Mouse (Mus musculus): ENCODE data around the gene Mtfp1. TPM values are rescaled to one million over a fixed set of nuclear protein-coding genes. Genes with fewer than 3 reads are reported as not detected.
"Not testable (repeated sequence)": the region's sequence is repeated elsewhere in the genome, so short reads cannot be mapped to it uniquely, and the experiment has no call there.

The Mtfp1 gene
- polyA plus RNA-seq, 1 experiment from 2014 or later = 21.1 TPM

DNA sequence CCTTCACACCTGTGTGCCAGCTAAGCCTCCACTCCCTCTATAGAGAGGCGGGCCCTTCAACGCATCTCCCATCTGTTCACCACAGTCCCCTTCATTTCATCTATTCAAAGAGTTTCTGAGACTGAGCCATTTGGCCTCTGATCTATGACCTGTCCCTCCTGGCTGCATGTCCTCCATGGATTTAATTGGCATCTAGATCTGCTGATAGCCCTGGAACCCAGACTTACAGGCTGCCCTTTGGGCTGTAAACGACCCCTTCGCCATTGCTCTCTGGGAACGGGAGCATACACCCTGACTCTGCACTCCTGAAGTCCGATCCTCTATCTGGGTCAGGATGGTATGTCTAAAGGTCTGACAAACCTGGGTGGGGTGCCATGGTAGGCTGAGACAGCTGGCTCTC lies 17.6 kb upstream of the Mtfp1 start:
- H3K4me3 ChIP-seq (ENCODE audit: low read depth, low read length) = no peak overlapping the region
- WGBS = 68% methylated on average over 6 of the region's 6 CpGs
- 0 out of 2 replicates have a peak, but pooled peaks cover 5% of the 10 kb centered on the region for H3K4me1 ChIP-seq (replicated peaks; ENCODE audit: control insufficient read depth, insufficient read depth, low read length)
- no peak for ATAC-seq
- H3K27ac ChIP-seq (ENCODE audit: low read depth, low read length) = no peak overlapping the region
- no peaks in the 10 kb centered on the region for H3K9me3 ChIP-seq (ENCODE audit: control insufficient read depth)
- H3K4me2 ChIP-seq (replicated peaks; ENCODE audit: low read depth) = no peak overlapping the region
- no peaks in the 10 kb centered on the region for H3K27me3 ChIP-seq (replicated peaks; ENCODE audit: control insufficient read depth, insufficient read depth, low read length)
- TF ChIP-seq CTCF (IDR thresholded peaks at IDR 0.05; ENCODE audit: low read depth) = no peak
- H3K9ac ChIP-seq (ENCODE audit: low read depth, low read length) = no peak overlapping the region
- 0 out of 2 replicates have a peak, but pooled peaks cover 5% of the 10 kb centered on the region for H3K36me3 ChIP-seq (ENCODE audit: control insufficient read depth, insufficient read depth)

DNA sequence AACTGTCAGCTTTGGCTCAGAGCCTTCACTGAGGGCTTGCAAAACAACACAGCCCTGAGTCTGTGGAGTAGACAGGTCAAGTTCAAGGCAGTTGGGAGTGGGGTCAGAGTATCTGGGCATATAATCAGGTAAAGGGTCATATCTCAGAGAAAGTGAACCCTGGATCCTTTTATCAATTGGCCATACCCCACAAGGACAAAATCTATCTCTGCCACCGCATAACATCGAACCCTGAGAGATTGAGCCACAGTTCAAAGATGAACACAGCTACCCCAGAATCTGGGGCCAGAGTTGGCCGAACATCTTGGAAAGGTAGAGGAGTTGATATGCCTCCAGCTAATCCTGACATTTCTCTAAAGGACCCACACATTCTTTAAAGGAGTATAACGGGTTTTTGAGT lies 16.8 kb upstream of the Mtfp1 start:
- H3K4me2 ChIP-seq (replicated peaks; ENCODE audit: low read depth) = no peak overlapping the region
- no peak for TF ChIP-seq CTCF (IDR thresholded peaks at IDR 0.05; ENCODE audit: low read depth)
- H3K4me3 ChIP-seq (ENCODE audit: low read depth, low read length) = no peak overlapping the region
- H3K27ac ChIP-seq (ENCODE audit: low read depth, low read length) = no peak overlapping the region
- H3K36me3 ChIP-seq (ENCODE audit: control insufficient read depth, insufficient read depth) = 0 out of 2 replicates have a peak, but pooled peaks cover 5% of the 10 kb centered on the region
- WGBS = 73% methylated on average over 4 of the region's 4 CpGs
- H3K9me3 ChIP-seq (ENCODE audit: control insufficient read depth) = no peaks in the 10 kb centered on the region
- no peak overlapping the region for H3K9ac ChIP-seq (ENCODE audit: low read depth, low read length)
- no peak for ATAC-seq
- H3K27me3 ChIP-seq (replicated peaks; ENCODE audit: control insufficient read depth, insufficient read depth, low read length) = no peaks in the 10 kb centered on the region
- H3K4me1 ChIP-seq (replicated peaks; ENCODE audit: control insufficient read depth, insufficient read depth, low read length) = no peaks in the 10 kb centered on the region

DNA sequence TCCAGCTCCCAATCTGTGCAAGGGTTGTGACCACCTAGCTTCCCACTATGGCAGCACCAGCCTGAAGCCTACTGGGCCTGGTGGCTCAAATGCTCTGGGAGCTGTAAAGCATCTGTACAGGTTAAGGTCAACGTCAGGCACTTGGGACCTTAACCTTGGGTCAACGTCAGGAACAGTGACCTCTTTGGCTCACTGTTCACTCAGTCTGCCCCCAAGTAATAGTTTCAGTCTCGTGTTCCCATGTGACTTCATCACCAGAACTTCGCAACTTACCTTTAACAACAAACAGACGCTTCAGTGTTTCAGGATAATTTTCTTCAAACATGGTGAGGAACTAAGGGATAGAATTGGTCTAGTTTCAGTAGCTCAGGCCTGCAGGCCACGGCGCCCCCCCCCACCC lies 13.4 kb upstream of the Mtfp1 start:
- Histone ChIP-seq H3K36me3 (ENCODE audit: control insufficient read depth, insufficient read depth) (0 out of 2 replicates have a peak, but pooled peaks cover 5% of the 10 kb centered on the region), H3K9ac (ENCODE audit: low read depth, low read length) (no peak overlapping the region), H3K27ac (ENCODE audit: low read depth, low read length) (no peak overlapping the region), H3K27me3 (replicated peaks; ENCODE audit: control insufficient read depth, insufficient read depth, low read length) (no peaks in the 10 kb centered on the region), H3K4me3 (ENCODE audit: low read depth, low read length) (no peak overlapping the region), H3K4me2 (replicated peaks; ENCODE audit: low read depth) (no peak overlapping the region), H3K4me1 (replicated peaks; ENCODE audit: control insufficient read depth, insufficient read depth, low read length) (no peaks in the 10 kb centered on the region), H3K9me3 (ENCODE audit: control insufficient read depth) (no peaks in the 10 kb centered on the region)
- no peak for TF ChIP-seq CTCF (IDR thresholded peaks at IDR 0.05; ENCODE audit: low read depth)
- WGBS = 85% methylated on average over 7 of the region's 7 CpGs
- no peak for ATAC-seq

DNA sequence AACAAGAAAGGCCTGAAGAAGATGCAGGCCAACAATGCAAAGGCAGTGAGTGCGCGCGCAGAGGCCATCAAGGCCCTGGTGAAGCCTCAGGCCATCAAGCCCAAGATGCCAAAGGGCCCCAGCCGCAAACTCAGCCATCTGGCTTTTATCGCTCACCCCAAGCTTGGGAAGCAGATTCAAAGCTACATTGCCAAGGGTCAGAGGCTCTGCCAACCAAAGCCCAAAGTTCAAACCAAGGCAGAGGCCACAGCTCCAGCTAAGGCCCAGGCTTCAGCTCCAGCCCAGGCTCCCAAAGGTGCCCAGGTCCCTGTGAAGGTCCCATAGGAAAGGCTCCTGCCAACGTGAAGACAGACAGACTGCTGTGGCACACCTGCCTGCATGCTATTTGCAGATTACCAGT lies 12.7 kb upstream of the Mtfp1 start:
- not testable (repeated sequence) for ATAC-seq; H3K36me3 ChIP-seq (ENCODE audit: control insufficient read depth, insufficient read depth)
- 91% methylated on average over 6 of the region's 6 CpGs for WGBS

DNA sequence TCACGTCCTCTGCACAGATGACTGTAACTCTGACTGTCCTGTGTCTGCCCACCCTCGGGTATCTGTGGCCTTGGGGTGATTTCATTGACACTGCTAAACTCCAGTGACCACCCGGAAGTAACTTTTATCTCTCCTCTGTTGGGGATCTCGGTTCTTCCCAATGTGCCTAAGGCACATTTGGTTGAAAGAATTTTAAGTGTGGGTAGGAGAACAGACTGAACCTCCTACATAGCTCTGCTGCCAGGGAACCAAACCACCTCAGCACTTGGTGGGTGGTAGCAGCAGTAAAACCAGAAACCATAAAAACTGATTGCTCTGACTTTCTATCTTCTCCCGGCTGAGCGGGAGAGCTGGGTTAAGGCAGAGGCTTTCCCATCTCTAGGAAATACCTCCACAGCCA lies 10.2 kb upstream of the Mtfp1 start:
- Histone ChIP-seq H3K9ac (ENCODE audit: low read depth, low read length) (no peak overlapping the region), H3K4me3 (ENCODE audit: low read depth, low read length) (no peak overlapping the region), H3K27me3 (replicated peaks; ENCODE audit: control insufficient read depth, insufficient read depth, low read length) (no peaks in the 10 kb centered on the region), H3K4me1 (replicated peaks; ENCODE audit: control insufficient read depth, insufficient read depth, low read length) (no peaks in the 10 kb centered on the region), H3K9me3 (ENCODE audit: control insufficient read depth) (no peaks in the 10 kb centered on the region), H3K4me2 (replicated peaks; ENCODE audit: low read depth) (no peak overlapping the region), H3K27ac (ENCODE audit: low read depth, low read length) (no peak overlapping the region), H3K36me3 (ENCODE audit: control insufficient read depth, insufficient read depth) (0 out of 2 replicates have a peak, but pooled peaks cover 5% of the 10 kb centered on the region)
- no peak for TF ChIP-seq CTCF (IDR thresholded peaks at IDR 0.05; ENCODE audit: low read depth)
- ATAC-seq = no peak
- 34% methylated on average over 6 of the region's 6 CpGs for WGBS

More for the DNA sequence above, 12.7 kb upstream of the Mtfp1 start:
- not testable (repeated sequence) for H3K4me3 ChIP-seq (ENCODE audit: low read depth, low read length); H3K27ac ChIP-seq (ENCODE audit: low read depth, low read length); H3K4me2 ChIP-seq (replicated peaks; ENCODE audit: low read depth); H3K9ac ChIP-seq (ENCODE audit: low read depth, low read length); H3K9me3 ChIP-seq (ENCODE audit: control insufficient read depth); H3K4me1 ChIP-seq (replicated peaks; ENCODE audit: control insufficient read depth, insufficient read depth, low read length); H3K27me3 ChIP-seq (replicated peaks; ENCODE audit: control insufficient read depth, insufficient read depth, low read length)

DNA sequence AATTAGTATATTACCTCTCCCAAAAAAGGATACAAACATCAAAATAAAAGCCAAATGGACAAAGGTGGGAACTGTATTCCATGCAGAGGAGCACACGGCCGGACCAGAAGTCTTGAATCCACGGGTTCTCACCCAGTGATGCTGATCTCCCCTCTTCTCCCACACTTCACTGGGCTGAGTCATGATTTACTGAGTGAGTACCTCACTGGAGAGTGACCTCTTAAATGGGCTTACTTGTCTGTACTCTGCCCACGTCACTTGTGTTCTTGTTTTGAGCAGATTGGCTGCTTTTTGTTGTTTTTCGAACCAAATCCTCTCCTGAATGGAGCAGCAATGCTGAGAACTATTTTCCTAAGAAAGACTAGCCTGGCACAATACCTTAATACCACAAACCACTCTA lies 9.7 kb upstream of the Mtfp1 start:
- H3K4me1 ChIP-seq (replicated peaks; ENCODE audit: control insufficient read depth, insufficient read depth, low read length) = no peaks in the 10 kb centered on the region
- no peaks in the 10 kb centered on the region for H3K27me3 ChIP-seq (replicated peaks; ENCODE audit: control insufficient read depth, insufficient read depth, low read length)
- no peak overlapping the region for H3K4me3 ChIP-seq (ENCODE audit: low read depth, low read length)
- H3K27ac ChIP-seq (ENCODE audit: low read depth, low read length) = no peak overlapping the region
- WGBS = 88% methylated on average over 5 of the region's 5 CpGs
- TF ChIP-seq CTCF (IDR thresholded peaks at IDR 0.05; ENCODE audit: low read depth) = no peak
- H3K9ac ChIP-seq (ENCODE audit: low read depth, low read length) = no peak overlapping the region
- H3K9me3 ChIP-seq (ENCODE audit: control insufficient read depth) = no peaks in the 10 kb centered on the region
- H3K36me3 ChIP-seq (ENCODE audit: control insufficient read depth, insufficient read depth) = 0 out of 2 replicates have a peak, but pooled peaks cover 5% of the 10 kb centered on the region
- no peak for ATAC-seq
- H3K4me2 ChIP-seq (replicated peaks; ENCODE audit: low read depth) = no peak overlapping the region

DNA sequence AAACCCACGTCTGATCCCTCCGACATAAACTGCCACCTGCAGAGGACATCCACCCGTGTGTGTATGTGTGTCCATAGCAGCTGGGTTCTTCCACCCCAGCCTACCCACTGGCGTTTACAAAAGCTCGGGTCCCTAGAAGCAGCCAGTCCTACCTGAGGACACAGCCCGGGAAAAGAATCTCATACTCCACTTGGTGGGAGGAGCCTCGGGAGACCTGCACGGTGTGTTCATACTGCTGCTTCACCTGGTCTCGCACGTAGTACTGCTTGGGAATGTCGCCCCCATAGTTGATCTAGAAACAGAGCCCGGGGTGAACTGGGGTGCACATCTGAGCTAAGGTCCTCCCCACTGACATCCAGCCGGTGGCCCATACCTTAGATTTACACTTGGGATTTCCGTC lies 8.3 kb upstream of the Mtfp1 start:
- no peaks in the 10 kb centered on the region for H3K9me3 ChIP-seq (ENCODE audit: control insufficient read depth)
- no peak overlapping the region for H3K4me3 ChIP-seq (ENCODE audit: low read depth, low read length)
- WGBS = 67% methylated on average over 14 of the region's 14 CpGs
- H3K9ac ChIP-seq (ENCODE audit: low read depth, low read length) = no peak overlapping the region
- no peaks in the 10 kb centered on the region for H3K36me3 ChIP-seq (ENCODE audit: control insufficient read depth, insufficient read depth)
- H3K27me3 ChIP-seq (replicated peaks; ENCODE audit: control insufficient read depth, insufficient read depth, low read length) = no peaks in the 10 kb centered on the region
- ATAC-seq = no peak
- no peak overlapping the region for H3K27ac ChIP-seq (ENCODE audit: low read depth, low read length)
- no peak overlapping the region for H3K4me2 ChIP-seq (replicated peaks; ENCODE audit: low read depth)
- TF ChIP-seq CTCF (IDR thresholded peaks at IDR 0.05; ENCODE audit: low read depth) = no peak
- no peaks in the 10 kb centered on the region for H3K4me1 ChIP-seq (replicated peaks; ENCODE audit: control insufficient read depth, insufficient read depth, low read length)

All from intestine, postnatal 0 days (tissue).